Mouse (Mus musculus) stomach, postnatal 0 days (tissue): ENCODE results near the gene Cers2. TPM values are rescaled to one million over a fixed set of nuclear protein-coding genes. Genes with fewer than 3 reads are reported as not detected.

Source experiments
- ATAC-seq: fragments of 200-750 bp; cut with Nextera tagmentation; 2 replicates; pipeline ENCODE4 v1.8.0; 2017; ENCODE audit not compliant: low FRiP score, low TSS enrichment
- DNase-seq: peaks from one replicate; pipeline ENCODE4 v3.0.0-alpha.2; 2016; ENCODE audit warnings: low spot score
- H3K27ac ChIP-seq: fragments of 300-500 bp; sonication (generic); replicated peaks from 2 replicates; pipeline ENCODE4 v1.5.1; 2014; ENCODE audit warnings: mild to moderate bottlenecking, control low read depth
- H3K27me3 ChIP-seq: fragments of 300-500 bp; sonication (generic); 2 replicates; pipeline ENCODE4 v1.6.1; 2014; ENCODE audit warnings: low read length; ENCODE audit not compliant: control insufficient read depth, insufficient read depth
- H3K36me3 ChIP-seq: fragments of 300-500 bp; sonication (generic); 2 replicates; pipeline ENCODE4 v1.6.1; 2014; ENCODE audit warnings: low read length, mixed read lengths; ENCODE audit not compliant: control insufficient read depth, insufficient read depth
- H3K4me1 ChIP-seq: fragments of 300-500 bp; sonication (generic); replicated peaks from 2 replicates; pipeline ENCODE4 v1.6.1; 2014; ENCODE audit warnings: antibody characterized with exemption; ENCODE audit not compliant: control insufficient read depth, insufficient read depth
- H3K4me2 ChIP-seq: fragments of 300-500 bp; sonication (generic); replicated peaks from 2 replicates; pipeline ENCODE4 v1.6.1; 2014; ENCODE audit warnings: low read depth, mild to moderate bottlenecking, control low read depth, moderate library complexity
- H3K4me3 ChIP-seq: fragments of 300-500 bp; sonication (generic); 2 replicates; pipeline ENCODE4 v1.5.1; 2014; ENCODE audit warnings: low read depth, low read length, control low read depth
- H3K9ac ChIP-seq: fragments of 300-500 bp; sonication (generic); 2 replicates; pipeline ENCODE4 v1.6.1; 2014; ENCODE audit warnings: mild to moderate bottlenecking, low read length, control low read depth, mixed read lengths
- H3K9me3 ChIP-seq: fragments of 300-500 bp; sonication (generic); 2 replicates; pipeline ENCODE4 v1.6.1; 2016; ENCODE audit warnings: low read length; ENCODE audit not compliant: control insufficient read depth
- CTCF ChIP-seq: IDR thresholded peaks from 2 replicates; pipeline ENCODE4 v1.5.1; 2016; ENCODE audit warnings: antibody characterized with exemption, low read depth, mild to moderate bottlenecking, moderate library complexity
- EP300 ChIP-seq: optimal IDR thresholded peaks from 2 replicates; pipeline ENCODE3; 2016; ENCODE audit warnings: antibody characterized with exemption
- WGBS: fragments of 180-500 bp; shearing (Covaris S2); extraction: QIAGEN DNeasy Blood & Tissue Kit; methylation state at CpG from one replicate; pipeline ENCODE4 v1.1.7; 2014; 5-methylcytosine and 5-hydroxymethylcytosine counted together
- polyA plus RNA-seq: library from polyadenylated mRNA; unstranded; fragments of >200 nt; fragmentation: Nextera tagmentation; extraction: Ambion mirVana; gene quantifications from 2 replicates; pipeline ENCODE4 v1.2.1, GENCODE M21; 2015

Gene Cers2
- polyA plus RNA-seq, 1 experiment from 2014 or later, result 75.0 TPM

GRCm38 (mm10) chr3:95274453-95274852 lies 40.1 kb upstream of the Cers2 start:
- no peak overlapping the region for H3K9ac ChIP-seq
- no peak overlapping the region for H3K27ac ChIP-seq
- WGBS, result 94% methylated on average over 4 of the region's 4 CpGs
- TF ChIP-seq CTCF, result peak; percentile 30; the same call in 1 of the 2 replicates
- TF ChIP-seq EP300, result no peak
- ATAC-seq (no peak), DNase-seq (no peak)
- no peaks in the 10 kb centered on the region for H3K36me3 ChIP-seq
- H3K9me3 ChIP-seq, result no peaks in the 10 kb centered on the region
- H3K4me2 ChIP-seq, result no peak overlapping the region
- H3K4me1 ChIP-seq, result peaks cover 6% of the 10 kb centered on the region; the same call in 1 of the 2 replicates
- H3K27me3 ChIP-seq, result no peaks in the 10 kb centered on the region
- H3K4me3 ChIP-seq, result no peak overlapping the region

GRCm38 (mm10) chr3:95275161-95275560 lies 39.4 kb upstream of the Cers2 start:
- no peaks in the 10 kb centered on the region for H3K36me3 ChIP-seq
- H3K9ac ChIP-seq, result no peak overlapping the region
- ATAC-seq (no peak), DNase-seq (no peak)
- no peak overlapping the region; the same call in 1 of the 2 replicates for H3K27ac ChIP-seq
- peaks cover 6% of the 10 kb centered on the region; the same call in 1 of the 2 replicates for H3K4me1 ChIP-seq
- no peak for TF ChIP-seq EP300
- TF ChIP-seq CTCF, result no peak
- H3K9me3 ChIP-seq, result no peaks in the 10 kb centered on the region
- H3K4me3 ChIP-seq, result no peak overlapping the region
- WGBS, result 61% methylated on average over 6 of the region's 6 CpGs
- no peaks in the 10 kb centered on the region for H3K27me3 ChIP-seq
- H3K4me2 ChIP-seq, result no peak overlapping the region

- ATAC-seq, result no peak
These were observed 38.1 kb upstream of the Cers2 start for GRCm38 (mm10) chr3:95276428-95276934.

GRCm38 (mm10) chr3:95277149-95277551 lies 37.4 kb upstream of the Cers2 start:
- ATAC-seq (no peak), DNase-seq (no peak)
- H3K4me2 ChIP-seq, result no peak overlapping the region
- no peaks in the 10 kb centered on the region for H3K9me3 ChIP-seq
- peaks cover 6% of the 10 kb centered on the region; the same call in 1 of the 2 replicates for H3K4me1 ChIP-seq
- no peaks in the 10 kb centered on the region for H3K36me3 ChIP-seq
- no peak overlapping the region for H3K9ac ChIP-seq
- TF ChIP-seq CTCF, result no peak
- no peak for TF ChIP-seq EP300
- peak overlapping the region; percentile 5; the same call in 1 of the 2 replicates for H3K27ac ChIP-seq
- no peak overlapping the region for H3K4me3 ChIP-seq
- WGBS, result 82% methylated on average over 1 of the region's 1 CpGs
- no peaks in the 10 kb centered on the region for H3K27me3 ChIP-seq

More at GRCm38 (mm10) chr3:95276428-95276934, 38.1 kb upstream of the Cers2 start:
- WGBS, result 74% methylated on average over 5 of the region's 5 CpGs
- Histone ChIP-seq H3K4me3 (no peak overlapping the region), H3K36me3 (no peaks in the 10 kb centered on the region), H3K9me3 (no peaks in the 10 kb centered on the region), H3K4me1 (peaks cover 6% of the 10 kb centered on the region; the same call in 1 of the 2 replicates), H3K27ac (peak overlapping the region; percentile 5; the same call in 1 of the 2 replicates), H3K27me3 (no peaks in the 10 kb centered on the region), H3K4me2 (no peak overlapping the region), H3K9ac (no peak overlapping the region)
- no peak for DNase-seq
- TF ChIP-seq EP300, result no peak
- no peak for TF ChIP-seq CTCF

- Histone ChIP-seq H3K27ac (peak overlapping the region; percentile 98), H3K9ac (peak overlapping the region; percentile 91), H3K4me2 (peak overlapping the region; percentile 80), H3K4me1 (peaks cover 6% of the 10 kb centered on the region; the same call in 1 of the 2 replicates), H3K36me3 (no peaks in the 10 kb centered on the region), H3K4me3 (peak overlapping the region; percentile 73), H3K27me3 (no peaks in the 10 kb centered on the region), H3K9me3 (no peaks in the 10 kb centered on the region)
- DNase-seq, result peak; percentile 55
- ATAC-seq, result no peak
- TF ChIP-seq CTCF, result no peak
- TF ChIP-seq EP300, result no peak
- WGBS, result 7% methylated on average over 8 of the region's 8 CpGs
These were observed 33.8 kb upstream of the Cers2 start for GRCm38 (mm10) chr3:95280747-95281146.
